In the genomic region with DNA sequence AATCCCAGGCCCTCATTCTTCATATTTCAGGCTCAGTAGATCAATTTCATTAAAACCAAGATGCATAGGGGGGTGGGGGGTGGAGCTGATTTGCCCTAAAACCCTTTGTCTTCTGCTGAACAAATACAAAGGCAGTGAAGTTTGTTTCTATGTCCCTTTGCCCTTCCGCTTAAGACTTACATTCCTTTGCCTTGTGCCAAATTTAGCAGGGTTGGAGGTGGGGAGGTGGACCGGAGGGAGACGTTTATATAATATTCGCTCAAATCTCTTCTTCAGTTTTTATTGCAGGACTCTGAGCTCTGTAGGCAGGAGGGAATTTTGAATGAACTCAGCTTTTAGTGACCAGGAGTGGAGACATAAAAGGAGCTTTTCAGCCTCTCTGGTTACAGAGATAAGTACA, we compare ENCODE assay signal across 15 mouse cellular contexts.
DNase-seq lines count a peak whose midpoint lies in the region; ATAC-seq and TF ChIP-seq lines count a peak whose summit lies in the region.
"Had no signal": no experiment of that assay in that cellular context is flagged by ENCODE, and none has a peak within 500 bp of the region (broad histone marks: within the 10 kb centered on the region; RNA-seq: fewer than 3 reads in every experiment).

No protein-coding gene starts in this region.

- H3K4me2 ChIP-seq in intestine, embryonic 14.5 days (ENCODE audit: low read length) = peak overlapping the region; percentile 9; the same call in 1 of the 2 replicates
- no peak overlapping the region for H3K4me2 ChIP-seq in intestine, postnatal 0 days (replicated peaks; ENCODE audit: low read depth)
- H3K4me2 ChIP-seq in midbrain, embryonic 12.5 days (replicated peaks) = 0 out of 2 replicates have a peak overlapping the region, but pooled peaks have one; percentile 19
- no peak overlapping the region for H3K4me2 ChIP-seq in midbrain, embryonic 16.5 days (ENCODE audit: low read length)
- H3K4me2 ChIP-seq in limb, embryonic 13.5 days (replicated peaks) = 0 out of 2 replicates have a peak overlapping the region, but pooled peaks have one; percentile 16
- H3K4me2 ChIP-seq: embryonic facial prominence, embryonic 13.5 days; midbrain, embryonic 11.5 days had no signal

- H3K4me3 ChIP-seq in intestine, embryonic 14.5 days (ENCODE audit: low read depth, low read length) = no peak overlapping the region
- no peak overlapping the region for H3K4me3 ChIP-seq in intestine, postnatal 0 days (ENCODE audit: low read depth, low read length)
- no peak overlapping the region for H3K4me3 ChIP-seq in midbrain, embryonic 12.5 days
- no peak overlapping the region for H3K4me3 ChIP-seq in midbrain, embryonic 16.5 days (ENCODE audit: low read depth, low read length)
- H3K4me3 ChIP-seq in heart, embryonic 10.5 days = peak overlapping the region; percentile 33; the same call in 1 of the 2 replicates
- H3K4me3 ChIP-seq in limb, embryonic 13.5 days = no peak overlapping the region
- H3K4me3 ChIP-seq: embryonic facial prominence, embryonic 13.5 days; layer of hippocampus, adult 2 months had no signal

- 10% methylated on average over 4 of the region's 4 CpGs for WGBS in intestine, embryonic 14.5 days
- 13% methylated on average over 4 of the region's 4 CpGs for WGBS in intestine, postnatal 0 days
- 19% methylated on average over 4 of the region's 4 CpGs for whole genome bisulfite sequencing in midbrain, embryonic 12.5 days
- WGBS in midbrain, embryonic 16.5 days = 12% methylated on average over 4 of the region's 4 CpGs
- 15% methylated on average over 4 of the region's 4 CpGs for WGBS in heart, embryonic 10.5 days
- WGBS in limb, embryonic 13.5 days = 26% methylated on average over 4 of the region's 4 CpGs

- TF ChIP-seq CTCF in intestine, postnatal 0 days (IDR thresholded peaks at IDR 0.05; ENCODE audit: low read depth) = no peak

- no peak overlapping the region for H3K27ac ChIP-seq in intestine, embryonic 14.5 days (ENCODE audit: low read depth)
- no peak overlapping the region for H3K27ac ChIP-seq in intestine, postnatal 0 days (ENCODE audit: low read depth, low read length)
- no peak overlapping the region for H3K27ac ChIP-seq in midbrain, embryonic 12.5 days (replicated peaks)
- no peak overlapping the region for H3K27ac ChIP-seq in midbrain, embryonic 16.5 days (ENCODE audit: low read length)
- peak overlapping the region; percentile 81 for H3K27ac ChIP-seq in heart, embryonic 10.5 days
- no peak overlapping the region for H3K27ac ChIP-seq in limb, embryonic 13.5 days
- H3K27ac ChIP-seq: embryonic facial prominence, embryonic 13.5 days; layer of hippocampus, adult 2 months had no signal

- H3K27me3 ChIP-seq in intestine, embryonic 14.5 days (replicated peaks; ENCODE audit: control insufficient read depth, insufficient read depth, low read length) = no peaks in the 10 kb centered on the region
- H3K27me3 ChIP-seq in intestine, postnatal 0 days (replicated peaks; ENCODE audit: control insufficient read depth, insufficient read depth, low read length) = no peaks in the 10 kb centered on the region
- H3K27me3 ChIP-seq in midbrain, embryonic 12.5 days = peaks cover 12% of the 10 kb centered on the region
- H3K27me3 ChIP-seq in midbrain, embryonic 16.5 days (ENCODE audit: control insufficient read depth, insufficient read depth, low read depth, low read length) = 0 out of 2 replicates have a peak, but pooled peaks cover 2% of the 10 kb centered on the region
- H3K27me3 ChIP-seq in heart, embryonic 10.5 days (ENCODE audit: insufficient read depth, poor library complexity, severe bottlenecking) = no peaks in the 10 kb centered on the region
- H3K27me3 ChIP-seq in limb, embryonic 13.5 days = no peaks in the 10 kb centered on the region
- H3K27me3 ChIP-seq: embryonic facial prominence, embryonic 13.5 days had no signal

- no peak overlapping the region for H3K9ac ChIP-seq in intestine, embryonic 14.5 days (ENCODE audit: low read length)
- H3K9ac ChIP-seq in intestine, postnatal 0 days (ENCODE audit: low read depth, low read length) = no peak overlapping the region
- no peak overlapping the region for H3K9ac ChIP-seq in midbrain, embryonic 12.5 days (replicated peaks)
- H3K9ac ChIP-seq in midbrain, embryonic 16.5 days (ENCODE audit: low read depth, low read length) = no peak overlapping the region
- H3K9ac ChIP-seq in limb, embryonic 13.5 days = no peak overlapping the region
- H3K9ac ChIP-seq: embryonic facial prominence, embryonic 13.5 days had no signal

- no peak for DNase-seq in intestine, embryonic 14.5 days (ENCODE audit: low spot score)
- no peak for DNase-seq in heart, embryonic 10.5 days (ENCODE audit: low spot score)
- no peak for DNase-seq in urinary bladder, postnatal 14 days (ENCODE audit: low spot score)
- DNase-seq: cerebellum, adult 9-11 months; gastrocnemius, postnatal 36 days; spleen, adult 18-20 months had no signal

- H3K36me3 ChIP-seq in intestine, embryonic 14.5 days (ENCODE audit: control insufficient read depth, insufficient read depth, low read length) = no peaks in the 10 kb centered on the region
- no peaks in the 10 kb centered on the region for H3K36me3 ChIP-seq in intestine, postnatal 0 days (ENCODE audit: control insufficient read depth, insufficient read depth)
- no peaks in the 10 kb centered on the region for H3K36me3 ChIP-seq in midbrain, embryonic 12.5 days
- no peaks in the 10 kb centered on the region for H3K36me3 ChIP-seq in midbrain, embryonic 16.5 days (ENCODE audit: control insufficient read depth, insufficient read depth, low read length)
- no peaks in the 10 kb centered on the region for H3K36me3 ChIP-seq in heart, embryonic 10.5 days
- no peaks in the 10 kb centered on the region for H3K36me3 ChIP-seq in limb, embryonic 13.5 days
- H3K36me3 ChIP-seq: embryonic facial prominence, embryonic 13.5 days had no signal

- 0 out of 2 replicates have a peak, but pooled peaks have one; percentile 27 for ATAC-seq in intestine, embryonic 14.5 days (replicated peaks; ENCODE audit: low FRiP score, low TSS enrichment, low read depth)
- no peak for ATAC-seq in intestine, postnatal 0 days
- no peak for ATAC-seq in midbrain, embryonic 12.5 days (ENCODE audit: low FRiP score, low read depth)
- no peak for ATAC-seq in midbrain, embryonic 16.5 days
- no peak for ATAC-seq in limb, embryonic 13.5 days (ENCODE audit: low FRiP score, low read depth)
- no peak for ATAC-seq in megakaryocyte progenitor cell, adult 5-6 weeks (replicated peaks; ENCODE audit: poor library complexity)
- ATAC-seq: hindbrain, embryonic 16.5 days had no signal

- H3K9me3 ChIP-seq in intestine, embryonic 14.5 days (ENCODE audit: control insufficient read depth, low read length) = no peaks in the 10 kb centered on the region
- H3K9me3 ChIP-seq in intestine, postnatal 0 days (ENCODE audit: control insufficient read depth) = no peaks in the 10 kb centered on the region
- no peaks in the 10 kb centered on the region for H3K9me3 ChIP-seq in midbrain, embryonic 12.5 days
- H3K9me3 ChIP-seq in midbrain, embryonic 16.5 days (replicated peaks; ENCODE audit: control insufficient read depth, low read length, poor library complexity, severe bottlenecking) = no peaks in the 10 kb centered on the region
- no peaks in the 10 kb centered on the region for H3K9me3 ChIP-seq in heart, embryonic 10.5 days
- no peaks in the 10 kb centered on the region for H3K9me3 ChIP-seq in limb, embryonic 13.5 days
- H3K9me3 ChIP-seq: embryonic facial prominence, embryonic 13.5 days had no signal

- peaks cover 29% of the 10 kb centered on the region for H3K4me1 ChIP-seq in intestine, embryonic 14.5 days (replicated peaks; ENCODE audit: control insufficient read depth, insufficient read depth, low read length)
- H3K4me1 ChIP-seq in intestine, postnatal 0 days (replicated peaks; ENCODE audit: control insufficient read depth, insufficient read depth, low read length) = 0 out of 2 replicates have a peak, but pooled peaks cover 3% of the 10 kb centered on the region
- peaks cover 35% of the 10 kb centered on the region for H3K4me1 ChIP-seq in midbrain, embryonic 12.5 days
- H3K4me1 ChIP-seq in midbrain, embryonic 16.5 days (ENCODE audit: control insufficient read depth, insufficient read depth, low read length) = peaks cover 12% of the 10 kb centered on the region
- peaks cover 43% of the 10 kb centered on the region for H3K4me1 ChIP-seq in heart, embryonic 10.5 days
- peaks cover 36% of the 10 kb centered on the region for H3K4me1 ChIP-seq in limb, embryonic 13.5 days

Comparison
In these comparisons a context has a peak if more than half of its experiments do, and no peak if none do; other contexts are left out.
1. H3K4me2 ChIP-seq: peak in intestine, embryonic 14.5 days (single experiment), midbrain, embryonic 12.5 days (single experiment) and limb, embryonic 13.5 days (single experiment); none in intestine, postnatal 0 days (single experiment) and midbrain, embryonic 16.5 days (single experiment).